Mouse (Mus musculus) liver, embryonic 14.5 days (tissue): Measurements from ENCODE around the gene Glb1l.

Experiments
- CTCF ChIP-seq: IDR thresholded peaks from 2 replicates; pipeline ENCODE4 v1.5.1; 2016; ENCODE audit warnings: antibody characterized with exemption, low read depth, control low read depth
- EP300 ChIP-seq: IDR thresholded peaks from 2 replicates; pipeline ENCODE4 v1.6.1; 2016; ENCODE audit warnings: antibody characterized with exemption, low read depth

- TF ChIP-seq CTCF (no peak), EP300 (no peak)
Observed at GRCm38 (mm10) chr1:75231664-75232152, 21.1 kb upstream of the Glb1l start, which contains the start of gene A630095N17Rik.
